Mouse (Mus musculus) limb, embryonic 11.5 days (tissue): ENCODE data around the gene Cmtr2. TPM values are rescaled to one million over a fixed set of nuclear protein-coding genes. Genes with fewer than 3 reads are reported as not detected.

Source experiments
- ATAC-seq: fragments of 200-750 bp; cut with Nextera tagmentation; 2 replicates; pipeline ENCODE4 v1.8.0; 2017; ENCODE audit warnings: low read depth; ENCODE audit not compliant: insufficient number of reproducible peaks, low FRiP score, low TSS enrichment
- DNase-seq: peaks from one replicate; pipeline ENCODE4 v3.0.0-alpha.2; 2015; ENCODE audit warnings: low spot score
- H3K27ac ChIP-seq: fragments of 300-500 bp; sonication (generic); replicated peaks from 2 replicates; pipeline ENCODE4 v1.5.1; 2014; ENCODE audit warnings: low read depth, mild to moderate bottlenecking, low read length
- H3K27me3 ChIP-seq: fragments of 300-500 bp; sonication (generic); 2 replicates; pipeline ENCODE4 v1.6.1; 2014; ENCODE audit warnings: mild to moderate bottlenecking, low read length, mixed read lengths; ENCODE audit not compliant: control insufficient read depth, insufficient read depth
- H3K36me3 ChIP-seq: fragments of 300-500 bp; sonication (generic); 2 replicates; pipeline ENCODE4 v1.6.1; 2014; ENCODE audit warnings: mild to moderate bottlenecking, low read length, moderate library complexity, mixed read lengths; ENCODE audit not compliant: control insufficient read depth, insufficient read depth
- H3K4me1 ChIP-seq: fragments of 300-500 bp; sonication (generic); 2 replicates; pipeline ENCODE4 v1.6.1; 2014; ENCODE audit warnings: low read length, mixed read lengths; ENCODE audit not compliant: control insufficient read depth, insufficient read depth
- H3K4me2 ChIP-seq: fragments of 300-500 bp; sonication (generic); 2 replicates; pipeline ENCODE4 v1.6.1; 2014; ENCODE audit warnings: low read depth, mild to moderate bottlenecking, moderate library complexity; ENCODE audit not compliant: severe bottlenecking
- H3K4me3 ChIP-seq: fragments of 300-500 bp; sonication (generic); 2 replicates; pipeline ENCODE4 v1.5.1; 2014; ENCODE audit warnings: low read depth, low read length
- H3K9ac ChIP-seq: fragments of 300-500 bp; sonication (generic); 2 replicates; pipeline ENCODE4 v1.6.1; 2014; ENCODE audit warnings: mild to moderate bottlenecking, low read length
- H3K9me3 ChIP-seq: fragments of 300-500 bp; sonication (generic); 2 replicates; pipeline ENCODE4 v1.6.1; 2016; ENCODE audit warnings: low read length; ENCODE audit not compliant: control insufficient read depth
- WGBS: fragments of 180-500 bp; shearing (Covaris S2); extraction: QIAGEN DNeasy Blood & Tissue Kit; methylation state at CpG from one replicate; pipeline ENCODE4 v1.1.7; 2014; 5-methylcytosine and 5-hydroxymethylcytosine counted together
- polyA plus RNA-seq: library from polyadenylated mRNA; unstranded; fragments of >200 nt; fragmentation: Nextera tagmentation; extraction: Ambion mirVana; gene quantifications from 2 replicates; pipeline ENCODE4 v1.2.1, GENCODE M21; 2014

The Cmtr2 gene
- polyA plus RNA-seq, 1 experiment from 2014 or later = 9.9 TPM

DNA sequence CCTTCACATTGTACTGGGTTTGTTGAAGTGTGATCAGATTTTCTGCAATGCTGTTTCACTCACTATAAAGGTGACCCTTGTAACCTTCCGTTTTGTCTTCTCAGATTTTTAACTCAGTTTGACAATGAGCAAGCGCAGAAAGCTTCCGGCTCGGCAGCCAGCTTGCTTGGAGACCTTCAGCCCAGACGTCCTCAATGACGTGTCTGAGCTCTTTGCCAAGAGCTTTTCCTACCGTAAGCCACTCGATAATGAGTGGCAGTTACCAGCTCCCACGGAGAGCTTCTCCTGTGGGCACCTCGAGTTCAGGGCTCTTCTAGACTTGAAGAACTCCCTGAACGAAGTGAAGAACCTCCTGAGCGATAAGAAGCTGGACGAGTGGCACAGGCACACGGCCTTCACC lies 5.5 kb downstream of the Cmtr2 start:
- no peaks in the 10 kb centered on the region for H3K9me3 ChIP-seq
- H3K4me1 ChIP-seq = peaks cover 6% of the 10 kb centered on the region; the same call in 1 of the 2 replicates
- no peaks in the 10 kb centered on the region for H3K27me3 ChIP-seq
- no peak overlapping the region for H3K4me3 ChIP-seq
- DNase-seq (no peak), ATAC-seq (no peak)
- H3K27ac ChIP-seq = no peak overlapping the region
- H3K9ac ChIP-seq = no peak overlapping the region
- 94% methylated on average over 14 of the region's 14 CpGs for WGBS
- H3K36me3 ChIP-seq = peaks cover 17% of the 10 kb centered on the region
- no peak overlapping the region for H3K4me2 ChIP-seq

DNA sequence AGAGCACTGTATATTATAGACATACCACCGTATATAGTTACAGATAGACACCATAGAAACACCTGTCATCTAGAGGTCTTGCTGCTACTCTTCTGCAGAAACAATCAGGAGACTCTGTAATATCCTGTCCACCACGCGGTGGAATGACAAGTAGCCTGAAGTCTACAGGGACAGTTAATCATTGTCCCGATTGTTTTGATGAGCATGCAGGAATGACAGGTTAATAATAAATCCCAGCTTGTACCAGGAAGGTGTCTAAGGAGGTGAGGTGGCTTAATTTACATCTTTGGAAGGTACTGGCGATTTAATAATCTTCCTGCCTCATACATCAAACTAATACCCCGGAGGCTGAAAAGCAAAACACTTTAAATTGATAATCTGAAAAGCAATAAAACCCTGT lies 15.3 kb downstream of the Cmtr2 start:
- Histone ChIP-seq H3K27ac (no peak overlapping the region), H3K4me3 (no peak overlapping the region), H3K4me1 (no peaks in the 10 kb centered on the region), H3K27me3 (no peaks in the 10 kb centered on the region), H3K4me2 (no peak overlapping the region), H3K9ac (no peak overlapping the region), H3K36me3 (no peaks in the 10 kb centered on the region), H3K9me3 (no peaks in the 10 kb centered on the region)
- 69% methylated on average over 6 of the region's 6 CpGs for WGBS
- DNase-seq = no peak
- ATAC-seq = no peak

DNA sequence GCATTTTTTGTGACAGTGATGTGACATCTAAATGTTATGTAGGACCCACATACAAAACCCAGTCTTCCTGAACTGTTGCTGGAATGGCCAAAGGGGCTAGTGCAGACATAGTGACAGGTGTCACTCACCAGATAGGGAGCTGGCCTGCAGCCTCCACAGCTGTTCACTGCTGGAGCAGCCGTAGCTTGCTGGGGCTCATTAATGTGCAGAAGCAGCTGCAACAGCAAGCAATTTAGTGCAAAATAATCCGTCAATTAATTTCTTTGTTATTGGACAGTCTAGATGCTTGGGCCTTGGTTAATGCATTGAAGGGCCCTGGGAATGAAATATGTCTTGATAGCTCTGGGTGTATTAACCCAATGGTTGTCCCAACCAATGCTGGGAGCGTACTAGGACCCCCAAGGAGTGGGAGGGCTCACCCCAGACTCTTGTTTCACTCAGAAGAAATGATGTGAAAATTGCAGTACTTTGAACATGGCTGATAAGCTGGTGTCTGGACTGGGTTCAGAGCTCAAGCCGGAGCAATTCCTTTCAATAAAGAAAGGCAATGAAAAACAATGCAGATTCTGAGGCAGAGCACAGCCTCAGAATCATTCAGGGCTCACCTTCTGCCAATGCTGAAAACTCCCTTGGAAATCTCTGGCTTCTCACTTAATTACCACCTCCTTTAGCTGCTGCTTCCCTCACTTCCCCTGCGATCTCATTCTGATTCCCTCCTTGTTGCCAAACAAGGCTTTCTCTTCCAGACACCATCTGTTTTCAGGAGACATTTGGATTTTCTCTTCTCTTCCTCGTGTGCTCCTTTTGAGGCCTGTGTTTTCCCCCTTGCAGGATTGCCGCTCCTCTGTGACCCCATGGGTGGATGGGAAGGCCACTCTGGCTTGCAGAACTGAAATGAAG lies 27.1 kb downstream of the Cmtr2 start:
- H3K9me3 ChIP-seq = no peaks in the 10 kb centered on the region; the same call in 1 of the 2 replicates
- DNase-seq (no peak), ATAC-seq (no peak)
- H3K27ac ChIP-seq = no peak overlapping the region
- H3K36me3 ChIP-seq = no peaks in the 10 kb centered on the region
- no peaks in the 10 kb centered on the region for H3K27me3 ChIP-seq
- WGBS = 49% methylated on average over 7 of the region's 7 CpGs
- H3K4me3 ChIP-seq = no peak overlapping the region
- H3K4me2 ChIP-seq = no peak overlapping the region
- no peak overlapping the region for H3K9ac ChIP-seq
- no peaks in the 10 kb centered on the region for H3K4me1 ChIP-seq

DNA sequence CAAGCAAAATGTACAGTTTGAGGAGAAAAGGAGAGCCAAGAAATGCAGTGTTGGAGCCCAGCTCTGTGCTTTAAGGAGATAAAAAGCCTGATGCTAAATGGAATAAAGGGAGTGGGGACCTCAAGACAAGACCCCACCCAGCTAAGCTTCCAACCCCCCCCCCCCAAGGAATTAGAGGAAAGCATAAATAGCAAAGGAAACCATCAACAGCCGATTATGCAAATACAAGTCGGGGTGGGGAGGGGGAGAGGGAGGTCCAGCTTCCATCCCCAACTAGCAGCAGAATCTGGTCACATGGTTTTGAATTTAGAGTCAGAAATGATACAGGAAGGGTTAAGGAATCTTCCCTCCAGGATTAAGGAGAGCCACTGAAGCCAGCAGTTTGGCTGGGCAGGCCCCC lies 29.1 kb downstream of the Cmtr2 start:
- Histone ChIP-seq H3K27me3 (no peaks in the 10 kb centered on the region), H3K9me3 (no peaks in the 10 kb centered on the region; the same call in 1 of the 2 replicates), H3K36me3 (no peaks in the 10 kb centered on the region), H3K9ac (no peak overlapping the region), H3K4me1 (no peaks in the 10 kb centered on the region), H3K4me2 (no peak overlapping the region), H3K4me3 (no peak overlapping the region), H3K27ac (no peak overlapping the region)
- 73% methylated on average over 2 of the region's 2 CpGs for WGBS
- ATAC-seq = no peak
- DNase-seq = no peak

DNA sequence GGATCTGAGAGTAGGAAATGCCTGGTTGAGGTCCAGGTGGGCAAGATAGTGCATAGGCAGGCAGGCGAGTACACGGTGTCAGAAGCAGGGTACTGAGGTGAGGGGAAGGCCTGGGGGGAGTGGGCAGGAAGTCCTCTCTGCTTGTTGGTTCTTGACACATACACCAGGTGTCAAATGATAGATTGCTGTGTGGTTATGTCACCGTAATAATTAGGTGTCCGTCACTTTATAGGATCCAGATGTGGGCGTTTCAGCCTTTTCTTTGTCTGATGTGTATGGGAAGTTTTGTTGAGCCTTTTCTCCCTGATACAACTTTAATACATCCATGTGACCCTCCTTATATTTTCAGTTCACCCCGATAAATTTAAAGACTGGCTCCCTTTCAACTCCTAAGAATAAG lies 31.8 kb downstream of the Cmtr2 start:
- no peak overlapping the region for H3K4me2 ChIP-seq
- H3K9ac ChIP-seq = no peak overlapping the region
- no peaks in the 10 kb centered on the region; the same call in 1 of the 2 replicates for H3K9me3 ChIP-seq
- peak; percentile 47 for DNase-seq
- no peak overlapping the region for H3K27ac ChIP-seq
- H3K4me1 ChIP-seq = no peaks in the 10 kb centered on the region
- WGBS = 16% methylated on average over 6 of the region's 6 CpGs
- peak; percentile 35; the same call in 1 of the 2 replicates for ATAC-seq
- no peak overlapping the region for H3K4me3 ChIP-seq
- no peaks in the 10 kb centered on the region for H3K27me3 ChIP-seq
- H3K36me3 ChIP-seq = no peaks in the 10 kb centered on the region

DNA sequence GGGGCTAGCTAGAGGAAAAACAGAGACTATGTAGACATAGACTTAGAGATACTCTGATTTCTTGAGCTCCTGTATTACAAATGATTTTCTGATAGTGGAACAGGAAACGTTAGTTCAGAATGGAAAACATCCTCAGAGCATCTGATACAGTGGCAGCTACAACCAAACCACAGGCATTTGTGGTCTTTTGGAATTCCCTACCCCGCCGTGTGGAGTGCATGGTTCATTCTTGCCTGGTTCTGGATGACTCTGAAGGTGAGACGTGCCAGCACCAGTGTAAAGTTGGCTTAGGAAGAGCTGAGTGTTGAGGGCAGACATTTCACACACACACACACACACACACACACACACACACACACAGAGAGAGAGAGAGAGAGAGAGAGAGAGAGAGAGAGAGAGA lies 38.5 kb downstream of the Cmtr2 start:
- 80% methylated on average over 4 of the region's 4 CpGs for WGBS
- Histone ChIP-seq H3K9ac (no peak overlapping the region), H3K4me3 (no peak overlapping the region), H3K27me3 (no peaks in the 10 kb centered on the region), H3K36me3 (no peaks in the 10 kb centered on the region), H3K4me2 (no peak overlapping the region), H3K4me1 (no peaks in the 10 kb centered on the region), H3K27ac (no peak overlapping the region), H3K9me3 (no peaks in the 10 kb centered on the region)
- ATAC-seq (no peak), DNase-seq (no peak)

DNA sequence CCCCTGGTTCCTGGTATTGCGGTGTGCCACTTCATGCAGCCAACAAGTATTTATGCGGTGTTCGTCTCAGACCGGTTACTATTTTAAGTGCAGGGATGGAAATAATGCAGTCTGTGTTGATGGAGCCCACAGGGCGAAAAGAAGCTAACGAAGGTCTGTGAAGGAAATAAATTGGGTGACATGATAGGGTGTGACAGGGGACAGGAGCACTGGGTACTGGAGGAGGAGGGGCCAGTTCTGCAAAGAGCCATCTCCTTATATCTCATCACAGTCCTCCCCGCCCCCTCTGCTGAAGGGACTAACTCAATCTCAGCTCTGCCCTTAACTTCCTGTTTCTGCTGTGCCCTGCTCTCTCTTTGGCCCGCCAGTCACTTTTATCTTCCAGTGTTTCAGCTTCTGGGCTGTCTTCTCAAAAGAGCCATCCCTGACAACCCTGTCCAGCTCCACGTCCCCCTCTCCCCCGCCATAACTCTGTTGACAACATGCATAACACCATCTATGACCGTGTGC lies 50.4 kb downstream of the Cmtr2 start:
- Histone ChIP-seq H3K4me2 (no peak overlapping the region), H3K27ac (no peak overlapping the region), H3K27me3 (no peaks in the 10 kb centered on the region), H3K4me1 (no peaks in the 10 kb centered on the region), H3K36me3 (no peaks in the 10 kb centered on the region), H3K9ac (no peak overlapping the region), H3K9me3 (no peaks in the 10 kb centered on the region), H3K4me3 (no peak overlapping the region)
- ATAC-seq (no peak), DNase-seq (no peak)
- 54% methylated on average over 11 of the region's 11 CpGs for WGBS

DNA sequence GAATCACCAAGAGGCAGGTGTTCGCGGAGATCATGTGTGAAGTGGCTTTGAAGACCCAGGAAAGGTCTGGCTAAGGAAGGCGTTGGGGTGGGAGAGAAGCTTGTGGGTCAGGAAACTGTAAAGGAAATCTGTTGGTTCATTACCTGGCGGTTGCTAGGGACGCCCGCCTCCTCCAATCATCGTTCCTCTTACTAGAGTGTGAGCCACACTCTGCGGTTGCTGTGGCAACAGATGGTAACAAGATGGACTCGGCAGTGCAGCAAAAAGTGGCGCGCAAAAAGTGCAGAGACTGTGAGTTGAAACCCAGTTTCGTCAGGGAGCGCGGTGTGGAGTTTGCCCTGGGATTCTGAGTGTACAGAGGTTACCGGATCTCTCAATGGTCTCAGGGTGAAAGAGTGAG lies 51.3 kb downstream of the Cmtr2 start, which contains the start of gene Hydin:
Gene Hydin, plus strand, starts transcription at position 237 of the 400 bp plus-strand sequence.
- H3K9ac ChIP-seq = peak within 1 kb of the TSS; percentile 52; the same call in 1 of the 2 replicates
- H3K36me3 ChIP-seq = no peaks in the 10 kb centered on the region
- under 1% methylated on average over 15 of the region's 15 CpGs for WGBS
- 0 out of 2 replicates have a peak within 1 kb of the TSS, but pooled peaks have one; percentile 30 for H3K27ac ChIP-seq
- peak; percentile 96 for ATAC-seq
- H3K4me3 ChIP-seq = peak within 1 kb of the TSS; percentile 38
- H3K4me2 ChIP-seq = peak within 1 kb of the TSS; percentile 82
- no peaks in the 10 kb centered on the region for H3K4me1 ChIP-seq
- H3K9me3 ChIP-seq = no peaks in the 10 kb centered on the region
- H3K27me3 ChIP-seq = no peaks in the 10 kb centered on the region
- peak; percentile 99 for DNase-seq
